Mouse (Mus musculus): ENCODE results near the gene Cela1. TPM values are rescaled to one million over a fixed set of nuclear protein-coding genes. Genes with fewer than 3 reads are reported as not detected.

The Cela1 gene
- polyA plus RNA-seq, 1 experiment from 2014 or later, result 2.2 TPM

Small RNA genes within 50 kb of the gene (microRNA-seq; reads per million reads assigned to microRNA genes)
- gene Mir6961, result not detected

Other genes starting within 250 kb of the Cela1 start
- gene Letmd1, start 218.9 kb downstream of the Cela1 start, polyA plus RNA-seq (2015; fragmentation: Nextera tagmentation; extraction: Ambion mirVana), result 11.6 and 16.4 TPM in 2 replicates
- 6.8 and 8.2 TPM in 2 replicates for gene Csrnp2, start 192.4 kb downstream of the Cela1 start, polyA plus RNA-seq (2015; fragmentation: Nextera tagmentation; extraction: Ambion mirVana)
- gene Tfcp2, start 135.9 kb downstream of the Cela1 start, polyA plus RNA-seq (2015; fragmentation: Nextera tagmentation; extraction: Ambion mirVana), result 15.8 and 20.1 TPM in 2 replicates
- gene Pou6f1, start 87.9 kb downstream of the Cela1 start, polyA plus RNA-seq (2015; fragmentation: Nextera tagmentation; extraction: Ambion mirVana), result 4.3 and 5.1 TPM in 2 replicates
- 201 and 225 TPM in 2 replicates for gene Dazap2, start 72.6 kb downstream of the Cela1 start, polyA plus RNA-seq (2015; fragmentation: Nextera tagmentation; extraction: Ambion mirVana)
- 14.6 and 15.3 TPM in 2 replicates for gene Smagp, start 51.0 kb downstream of the Cela1 start, polyA plus RNA-seq (2015; fragmentation: Nextera tagmentation; extraction: Ambion mirVana)
- 2.6 and 9.4 TPM in 2 replicates for gene Bin2, start 18.4 kb downstream of the Cela1 start, polyA plus RNA-seq (2015; fragmentation: Nextera tagmentation; extraction: Ambion mirVana)
- gene Galnt6, start 41.5 kb upstream of the Cela1 start, polyA plus RNA-seq (2015; fragmentation: Nextera tagmentation; extraction: Ambion mirVana), result 0.31 and 1.2 TPM in 2 replicates
- 0.53 and 1.7 TPM in 2 replicates for gene Slc4a8, start 73.8 kb upstream of the Cela1 start, polyA plus RNA-seq (2015; fragmentation: Nextera tagmentation; extraction: Ambion mirVana)
- gene Scn8a, start 181.9 kb upstream of the Cela1 start, polyA plus RNA-seq (2015; fragmentation: Nextera tagmentation; extraction: Ambion mirVana), result 0.28 and 0.82 TPM in 2 replicates